Mouse (Mus musculus) Patski (cell line): ENCODE results near the gene Syt16. TPM values are rescaled to one million over a fixed set of nuclear protein-coding genes. Genes with fewer than 3 reads are reported as not detected.

Source experiments
- ATAC-seq: fragments of 100-300 bp; one replicate; pipeline ENCODE4 v1.8.0; 2021
- CTCF ChIA-PET: fragments of 350-600 bp; sonication (Branson Sonifier 250); formaldehyde crosslinking; loops from one replicate; lab custom pipeline; 2022; ENCODE audit warnings: inconsistent platforms; lab: Charles Lee
- POLR2A ChIA-PET: fragments of 350-600 bp; sonication (Branson Sonifier 250); formaldehyde crosslinking; loops from one replicate; lab custom pipeline; 2022; ENCODE audit warnings: antibody characterized with exemption, inconsistent platforms; lab: Charles Lee
- DNase-seq: peaks from one replicate; pipeline ENCODE4 v3.0.0-alpha.2; 2011; ENCODE audit warnings: low read depth, low spot score
- H3K27me3 ChIP-seq: fragments of 371-371 bp; one replicate; pipeline ENCODE4 v1.5.1; 2021
- CTCF ChIP-seq: fragments of 100-300 bp; IDR thresholded peaks from one replicate; pipeline ENCODE4 v1.5.1; 2021
- in situ Hi-C: fragments of 300-500 bp; cut with MboI; formaldehyde crosslinking; loops from 3 replicates; pipeline ENCODE4 v1.11.1; 2018; ENCODE audit warnings: low pct_unique_long_range_greater_than_20kb, mixed read lengths
- polyA plus RNA-seq: library from polyadenylated mRNA; unstranded; gene quantifications from one replicate; pipeline ENCODE4 v1.2.3, GENCODE M21; 2021

Syt16 gene
- not detected for polyA plus RNA-seq

- POLR2A ChIA-PET, result no interaction called here
- TF ChIP-seq CTCF, result no peak
- no peak for DNase-seq
- no peak for ATAC-seq
- peaks cover 38% of the 10 kb centered on the region for H3K27me3 ChIP-seq
- in situ Hi-C loops, result no loop called here
- CTCF ChIA-PET, result no interaction called here
These were observed at the start of gene Syt16 for GRCm38 (mm10) chr12:73997297-73998127. Gene Syt16, plus strand, starts transcription at chr12:73997661.

GRCm38 (mm10) chr12:73948415-73948814 is 49.0 kb upstream of the Syt16 start:
- peak; percentile 20 for ATAC-seq
- no peaks in the 10 kb centered on the region for H3K27me3 ChIP-seq
- ChIA-PET CTCF (interaction anchor here (0.9 to 2.4 kb wide), 2 partner anchors 12 to 16 kb away, joined by 3 to 8 read pairs; no protein-coding TSS in a partner anchor), POLR2A (no interaction called here)
- DNase-seq, result no peak
- no peak for TF ChIP-seq CTCF
- in situ Hi-C loops, result no loop called here

DNA sequence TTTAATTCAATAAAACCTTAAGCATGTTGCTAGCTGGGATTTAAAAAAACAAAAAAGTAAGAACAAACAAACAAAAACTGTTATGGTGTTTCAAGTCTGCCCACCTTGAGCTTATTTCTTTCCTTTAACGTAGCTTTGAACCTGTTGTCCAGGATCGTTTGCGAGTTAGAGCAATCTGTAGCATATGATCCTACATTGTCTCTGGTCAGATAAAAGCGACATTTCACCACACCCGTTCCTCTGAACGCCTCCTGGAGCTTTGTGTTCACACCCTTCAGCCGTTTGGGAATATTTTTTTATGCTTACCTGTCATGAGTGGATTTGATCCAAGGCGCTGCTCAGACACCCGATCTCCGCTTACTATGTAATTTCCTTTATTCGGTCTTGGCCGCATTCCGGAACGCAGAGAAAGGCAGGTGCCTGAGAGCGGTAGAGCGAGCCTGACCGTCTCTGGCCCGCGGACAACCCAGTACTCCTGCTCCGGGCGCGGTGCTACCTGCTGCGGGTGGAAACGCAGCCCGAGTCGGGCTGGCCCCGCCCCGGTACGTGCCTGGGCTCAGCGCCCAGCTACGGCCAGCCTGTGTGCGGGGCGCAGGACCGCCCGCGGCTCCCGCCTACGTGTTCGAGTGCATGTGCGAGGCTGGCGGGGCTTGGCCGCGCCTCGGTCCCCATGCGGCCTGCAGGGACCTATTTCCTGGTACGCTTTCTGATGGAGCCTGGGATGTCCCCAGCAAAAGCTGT is 48.0 kb upstream of the Syt16 start:
- in situ Hi-C loops, result no loop called here
- POLR2A ChIA-PET, result no interaction called here

DNA sequence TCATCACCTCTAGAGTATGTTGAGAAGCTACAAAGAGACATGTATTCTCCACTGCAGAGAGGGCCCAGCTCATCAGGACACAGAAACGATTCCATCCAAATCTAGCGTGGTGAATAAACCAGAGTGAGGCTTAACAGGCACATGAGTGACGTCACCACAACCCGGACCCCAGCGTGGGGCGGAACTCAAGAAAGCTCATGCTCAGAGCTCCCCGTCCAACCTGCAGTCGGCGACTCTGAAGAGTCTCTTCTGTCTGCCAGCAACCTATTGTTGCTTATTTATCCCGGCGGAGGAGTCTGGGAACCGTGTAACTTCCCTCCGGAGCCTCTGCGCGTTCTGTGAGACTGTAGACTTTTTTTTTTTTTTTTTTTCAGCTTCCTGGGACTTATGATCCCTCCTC is 44.6 kb upstream of the Syt16 start:
- no peak for TF ChIP-seq CTCF
- no peaks in the 10 kb centered on the region for H3K27me3 ChIP-seq
- in situ Hi-C loops, result no loop called here
- CTCF ChIA-PET, result interaction anchor here (0.7 to 1.3 kb wide), 2 partner anchors 10 to 21 kb away, joined by 3 read pairs; no protein-coding TSS in a partner anchor
- POLR2A ChIA-PET, result no interaction called here
- no peak for ATAC-seq
- no peak for DNase-seq

More for the DNA sequence above, 48.0 kb upstream of the Syt16 start:
- no peak for DNase-seq
- CTCF ChIA-PET, result interaction anchor here (2.4 kb wide), 1 partner anchor 18 kb away, joined by 8 read pairs; no protein-coding TSS in a partner anchor
- H3K27me3 ChIP-seq, result no peaks in the 10 kb centered on the region
- no peak for ATAC-seq
- TF ChIP-seq CTCF, result no peak

- in situ Hi-C loops, result no loop called here
- no peak for TF ChIP-seq CTCF
- ATAC-seq, result no peak
- ChIA-PET CTCF (interaction anchor here (0.7 to 1.3 kb wide), 2 partner anchors 11 to 20 kb away, joined by 3 read pairs; no protein-coding TSS in a partner anchor), POLR2A (no interaction called here)
- DNase-seq, result no peak
- H3K27me3 ChIP-seq, result no peaks in the 10 kb centered on the region
These were observed 43.9 kb upstream of the Syt16 start for GRCm38 (mm10) chr12:73953420-73954186.

DNA sequence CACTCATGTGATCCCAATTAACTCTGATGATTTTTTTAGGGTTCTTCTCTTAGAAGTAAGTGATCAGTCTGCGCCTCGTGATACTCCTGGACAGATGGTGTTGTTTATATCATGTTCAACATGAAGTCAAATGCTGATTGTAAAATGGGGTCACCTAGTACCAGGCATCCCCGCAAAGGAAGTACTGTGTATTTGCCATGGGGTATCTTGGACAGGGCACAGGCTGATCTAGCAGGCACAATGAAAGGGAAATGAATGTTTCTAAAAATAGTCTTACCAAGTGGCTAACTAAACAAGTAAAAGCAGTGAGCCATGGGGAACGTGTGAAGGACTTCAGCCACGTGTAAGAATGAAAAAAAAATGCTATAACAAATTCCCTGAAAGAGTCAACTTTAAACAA is 42.7 kb upstream of the Syt16 start:
- H3K27me3 ChIP-seq, result no peaks in the 10 kb centered on the region
- DNase-seq (no peak), ATAC-seq (peak; percentile 52)
- no peak for TF ChIP-seq CTCF
- CTCF ChIA-PET, result no interaction called here
- in situ Hi-C loops, result no loop called here
- POLR2A ChIA-PET, result no interaction called here

DNA sequence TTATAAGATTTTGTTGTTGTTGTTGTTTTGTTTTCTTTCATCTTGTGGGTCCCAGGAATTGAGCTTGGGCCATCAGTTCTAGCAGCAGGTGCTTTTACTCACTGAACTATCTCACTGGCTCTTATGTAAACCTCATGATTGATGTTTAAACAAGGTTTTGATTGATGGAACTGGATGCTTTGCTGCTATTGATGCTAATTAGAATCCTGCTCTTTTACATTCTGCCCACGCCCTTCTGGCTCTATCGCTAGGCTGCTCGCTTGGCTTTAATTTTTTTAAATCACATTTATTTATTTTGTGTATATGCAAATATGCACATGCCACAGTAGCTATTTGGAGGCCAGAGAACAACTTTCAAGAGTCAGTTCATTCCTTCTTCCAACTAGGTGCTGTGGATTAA is 39.8 kb upstream of the Syt16 start:
- H3K27me3 ChIP-seq, result no peaks in the 10 kb centered on the region
- DNase-seq, result no peak
- in situ Hi-C loops, result no loop called here
- ChIA-PET POLR2A (no interaction called here), CTCF (no interaction called here)
- TF ChIP-seq CTCF, result no peak
- no peak for ATAC-seq

- ChIA-PET POLR2A (interaction anchor here (0.6 kb wide), 2 partner anchors 13 to 277 kb away, joined by 7 read pairs; no protein-coding TSS in a partner anchor), CTCF (no interaction called here)
- no peaks in the 10 kb centered on the region for H3K27me3 ChIP-seq
- no peak for TF ChIP-seq CTCF
- in situ Hi-C loops, result no loop called here
- DNase-seq, result no peak
- ATAC-seq, result no peak
These were observed 38.6 kb upstream of the Syt16 start for GRCm38 (mm10) chr12:73958830-73959229.

DNA sequence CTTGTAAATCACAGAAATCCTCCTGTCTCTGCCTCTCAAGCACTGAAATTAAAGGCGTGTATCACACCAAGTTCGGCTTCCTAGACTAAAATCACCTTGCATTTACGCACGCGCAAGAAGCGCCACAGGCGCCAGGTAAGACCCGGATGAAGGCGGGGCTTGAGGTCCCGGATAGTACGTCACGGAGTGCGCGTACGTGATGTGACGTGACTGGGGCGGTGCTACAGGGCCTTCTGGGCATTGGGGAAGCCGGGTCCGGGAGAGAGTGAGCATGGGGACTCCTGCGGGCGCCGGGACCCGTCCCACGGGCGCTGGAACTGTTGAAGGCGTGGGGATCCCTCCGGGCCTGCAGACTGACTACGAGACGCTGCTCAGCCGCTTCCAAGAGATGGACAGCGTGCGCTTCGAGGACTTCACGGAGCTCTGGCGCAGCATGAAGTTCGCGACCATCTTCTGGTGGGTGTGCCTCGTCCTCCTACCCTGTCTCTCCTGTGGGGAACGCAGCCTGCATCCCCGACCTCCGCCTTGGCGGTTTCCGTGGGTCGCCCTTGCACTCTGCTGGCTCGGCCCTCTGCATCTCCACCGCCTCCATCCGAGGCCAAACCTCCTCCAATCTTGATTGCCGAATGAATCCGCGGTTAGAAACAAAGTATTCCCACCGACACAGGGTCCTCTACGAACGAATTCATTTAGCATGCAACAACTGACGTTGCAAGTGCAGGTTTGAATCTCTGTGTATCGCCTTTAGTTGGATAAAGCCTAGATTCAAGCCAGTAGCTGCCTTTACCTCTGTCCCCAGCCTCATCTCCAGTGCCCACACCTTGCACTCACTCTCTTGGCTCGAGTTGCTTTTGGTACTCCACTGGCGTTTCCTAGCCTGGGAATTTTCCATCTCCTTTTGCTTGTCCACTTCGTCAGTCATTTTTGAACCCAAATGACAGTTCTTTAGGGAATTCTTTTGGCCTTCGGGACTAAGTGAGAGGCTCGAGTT is 32.9 kb upstream of the Syt16 start, which contains the start of gene Snapc1:
Gene Snapc1, plus strand, starts transcription at position 191 of the 991 bp plus-strand sequence.
- CTCF ChIA-PET, result interaction anchor here (1.8 kb wide), 1 partner anchor 12 kb away, joined by 4 read pairs; no protein-coding TSS in a partner anchor
- in situ Hi-C loops, result no loop called here
- peak; percentile 71 for DNase-seq
- no peak for TF ChIP-seq CTCF
- peak; percentile 99 for ATAC-seq
- no peaks in the 10 kb centered on the region for H3K27me3 ChIP-seq
- POLR2A ChIA-PET, result no interaction called here
